Mouse (Mus musculus): ENCODE data around the gene Clock. TPM values are rescaled to one million over a fixed set of nuclear protein-coding genes. Genes with fewer than 3 reads are reported as not detected.

The Clock gene
- 24.9 and 25.0 TPM in 2 replicates for total RNA-seq (2017)

GRCm38 (mm10) chr5:76304452-76305341 lies at the start of gene Clock:
TSS of gene Clock (minus strand) at chr5:76304792.
- peak; percentile 59 for ATAC-seq (ENCODE audit: extremely low read depth, insufficient number of reproducible peaks, low FRiP score, poor library complexity, severe bottlenecking)

DNA sequence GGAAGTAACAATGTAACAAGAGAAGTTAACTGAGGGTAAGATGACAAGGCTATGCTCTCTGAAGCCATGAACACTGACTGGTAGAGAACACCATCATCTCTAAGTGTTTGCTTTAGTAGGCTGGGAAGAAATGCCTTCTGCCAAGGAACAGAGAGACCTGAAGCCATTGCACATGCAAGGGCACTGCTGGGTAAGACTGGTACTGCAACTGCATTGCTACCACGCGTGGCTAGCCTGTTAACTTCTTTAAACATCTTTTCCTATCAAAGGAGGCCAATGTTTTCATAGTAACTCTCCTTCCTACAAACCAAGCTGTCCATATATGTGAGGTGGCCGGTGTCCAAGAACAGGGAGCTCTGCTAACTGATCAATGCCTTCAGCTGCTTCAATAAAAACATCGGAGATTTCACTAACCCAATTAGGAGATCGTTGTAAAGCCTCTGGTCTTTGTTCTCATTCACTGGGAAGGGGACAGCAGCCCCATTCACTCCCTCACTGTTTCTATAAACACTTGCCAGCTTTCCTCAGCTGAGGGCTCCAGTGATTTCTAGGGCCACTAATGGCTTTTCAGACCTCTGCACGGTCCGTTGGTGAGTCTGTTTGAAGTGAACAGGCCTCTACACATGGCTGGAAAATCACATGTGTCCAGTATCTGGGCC lies 47.5 kb upstream of the Clock start:
- ATAC-seq (ENCODE audit: extremely low read depth, insufficient number of reproducible peaks, low FRiP score, poor library complexity, severe bottlenecking), result no peak

DNA sequence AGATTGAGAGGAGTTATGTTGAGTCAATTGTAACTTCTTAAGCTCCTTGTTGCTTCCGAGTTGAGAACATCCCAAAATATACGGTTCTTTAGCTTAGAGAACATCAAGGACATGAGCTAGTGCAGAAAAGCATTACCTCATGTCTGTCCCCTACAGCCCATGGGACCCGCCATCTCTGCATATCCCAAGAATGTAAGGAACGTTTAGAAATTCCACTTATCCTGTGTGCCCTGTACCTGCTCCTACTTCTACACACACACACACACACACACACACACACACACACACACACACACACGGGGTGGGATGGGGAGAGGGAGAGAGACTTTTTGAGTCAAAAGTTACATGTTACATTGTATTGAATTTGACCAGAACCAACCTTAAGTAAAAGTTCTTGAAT lies 46.9 kb upstream of the Clock start:
- no peak for ATAC-seq (ENCODE audit: extremely low read depth, insufficient number of reproducible peaks, low FRiP score, poor library complexity, severe bottlenecking)

- ATAC-seq (ENCODE audit: extremely low read depth, insufficient number of reproducible peaks, low FRiP score, poor library complexity, severe bottlenecking), result no peak
These were observed 41.5 kb upstream of the Clock start for GRCm38 (mm10) chr5:76346137-76346536.

GRCm38 (mm10) chr5:76340931-76341330 lies 36.3 kb upstream of the Clock start:
- no peak for ATAC-seq (ENCODE audit: extremely low read depth, insufficient number of reproducible peaks, low FRiP score, poor library complexity, severe bottlenecking)

DNA sequence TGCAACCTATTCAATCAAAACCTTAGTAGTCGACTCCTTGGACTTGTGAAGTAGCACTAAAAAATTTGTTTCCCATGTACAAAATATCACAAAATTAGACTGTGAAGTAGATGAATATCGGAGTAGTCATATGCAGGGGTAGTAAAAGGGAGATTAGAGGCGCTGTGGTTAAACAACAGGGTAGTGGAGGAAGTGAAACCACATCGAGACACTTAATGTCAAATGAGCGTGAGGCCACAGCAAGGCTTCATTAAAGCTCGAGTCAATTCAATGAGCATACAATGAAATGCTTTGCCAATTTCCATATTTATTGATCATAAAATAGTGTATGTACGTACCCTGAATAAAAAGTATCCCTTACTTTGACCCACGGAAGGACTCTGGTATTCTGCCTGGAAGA lies 32.5 kb upstream of the Clock start:
- ATAC-seq (ENCODE audit: extremely low read depth, insufficient number of reproducible peaks, low FRiP score, poor library complexity, severe bottlenecking), result 0 out of 2 replicates have a peak, but pooled peaks have one; percentile 36

GRCm38 (mm10) chr5:76333833-76334232 lies 29.2 kb upstream of the Clock start:
- no peak for ATAC-seq (ENCODE audit: extremely low read depth, insufficient number of reproducible peaks, low FRiP score, poor library complexity, severe bottlenecking)

DNA sequence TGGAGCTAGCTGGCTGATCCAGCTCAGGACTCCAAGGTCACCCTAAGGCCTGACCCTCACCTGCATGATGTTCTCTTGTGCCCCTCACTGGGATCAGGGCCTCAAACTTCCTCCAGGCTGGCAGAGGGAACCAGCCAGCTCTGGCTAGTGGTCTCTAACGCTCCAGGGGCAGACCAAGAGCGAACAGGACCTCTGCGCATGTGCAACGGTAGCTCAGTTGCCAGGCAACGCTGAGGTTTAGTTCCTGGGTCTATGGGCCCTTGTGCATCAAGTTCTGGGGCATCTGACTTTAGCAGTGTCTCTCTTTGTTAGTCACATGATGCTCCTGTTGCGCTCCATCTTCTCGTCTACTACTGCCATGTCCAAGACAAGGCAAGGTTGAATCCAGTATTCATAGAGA lies 26.4 kb upstream of the Clock start, which contains the start of gene Pdcl2:
Gene Pdcl2, minus strand, starts transcription at position 204 of the 400 bp plus-strand sequence.
- no peak for ATAC-seq (ENCODE audit: extremely low read depth, insufficient number of reproducible peaks, low FRiP score, poor library complexity, severe bottlenecking)

- no peak for ATAC-seq (ENCODE audit: extremely low read depth, insufficient number of reproducible peaks, low FRiP score, poor library complexity, severe bottlenecking)
These were observed 22.7 kb upstream of the Clock start for GRCm38 (mm10) chr5:76327296-76327695.

DNA sequence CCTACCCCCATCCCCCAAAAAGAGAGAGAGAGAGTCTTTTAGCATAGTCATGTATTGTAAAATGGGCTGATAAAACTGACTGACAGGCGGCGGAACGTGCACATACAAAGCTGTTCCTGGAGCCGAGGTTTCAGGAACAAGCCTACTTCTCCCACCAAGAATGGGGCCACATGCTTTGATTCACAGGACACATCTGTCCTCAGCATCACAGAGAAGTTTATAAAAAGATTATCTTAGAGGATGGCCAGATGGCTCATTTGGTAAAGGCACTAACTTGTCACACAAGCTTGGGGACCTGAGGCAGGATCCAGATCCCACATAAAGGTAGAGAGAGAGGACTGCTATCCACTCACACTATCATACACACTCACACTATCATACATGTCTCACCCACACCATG lies 20.5 kb upstream of the Clock start:
- no peak for ATAC-seq (ENCODE audit: extremely low read depth, insufficient number of reproducible peaks, low FRiP score, poor library complexity, severe bottlenecking)

DNA sequence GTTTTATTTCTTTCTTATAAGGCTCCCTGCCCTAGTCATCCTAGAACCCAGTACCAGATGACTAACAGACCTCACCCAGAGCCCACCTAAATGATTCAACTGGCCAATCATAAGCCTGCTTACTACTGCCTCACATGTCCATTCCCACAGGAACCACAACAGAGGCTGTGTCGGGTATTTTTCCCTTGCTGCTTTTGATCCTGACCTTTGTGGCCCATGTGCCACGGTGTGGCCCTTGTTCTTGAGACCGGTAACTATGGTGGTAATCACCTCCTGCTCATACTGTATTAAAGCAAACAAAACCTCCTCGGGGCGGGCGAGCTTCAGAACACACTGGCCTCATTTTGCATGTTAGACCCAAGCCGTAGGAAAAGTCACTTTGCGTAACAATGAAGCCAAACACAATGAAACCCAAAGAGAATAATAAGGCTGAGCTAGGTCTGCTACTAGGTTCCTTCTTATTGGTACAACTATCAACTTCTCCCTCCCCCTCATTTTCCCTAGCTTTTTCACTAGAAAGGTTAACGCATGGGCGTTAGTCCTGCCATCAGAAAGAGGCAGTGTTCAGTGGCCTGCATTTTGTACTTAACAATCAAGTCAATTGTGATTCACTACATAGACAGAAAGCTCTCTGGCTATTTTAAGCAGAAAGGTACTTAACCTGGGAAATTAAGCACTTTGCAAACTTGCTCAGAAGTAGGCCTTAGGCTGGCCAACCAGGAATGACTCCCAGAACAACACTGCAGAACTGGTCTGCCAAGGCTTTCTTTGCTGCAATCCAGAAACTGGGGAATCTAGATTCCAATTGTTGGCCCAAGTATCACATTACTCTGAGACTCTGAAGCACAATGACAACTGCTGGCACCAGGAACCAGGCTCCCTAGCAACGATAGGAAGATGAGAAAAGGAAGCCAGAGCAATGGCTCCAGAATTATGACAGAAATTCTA lies 16.9 kb upstream of the Clock start:
- ATAC-seq (ENCODE audit: extremely low read depth, insufficient number of reproducible peaks, low FRiP score, poor library complexity, severe bottlenecking), result no peak

- no peak for ATAC-seq (ENCODE audit: extremely low read depth, insufficient number of reproducible peaks, low FRiP score, poor library complexity, severe bottlenecking)
These were observed 3.6 kb upstream of the Clock start for GRCm38 (mm10) chr5:76308206-76308605.

- ATAC-seq (ENCODE audit: extremely low read depth, insufficient number of reproducible peaks, low FRiP score, poor library complexity, severe bottlenecking), result no peak
These were observed 1.7 kb upstream of the Clock start for GRCm38 (mm10) chr5:76306261-76306660.

GRCm38 (mm10) chr5:76305616-76306015 lies 1.0 kb upstream of the Clock start:
- no peak for ATAC-seq (ENCODE audit: extremely low read depth, insufficient number of reproducible peaks, low FRiP score, poor library complexity, severe bottlenecking)

DNA sequence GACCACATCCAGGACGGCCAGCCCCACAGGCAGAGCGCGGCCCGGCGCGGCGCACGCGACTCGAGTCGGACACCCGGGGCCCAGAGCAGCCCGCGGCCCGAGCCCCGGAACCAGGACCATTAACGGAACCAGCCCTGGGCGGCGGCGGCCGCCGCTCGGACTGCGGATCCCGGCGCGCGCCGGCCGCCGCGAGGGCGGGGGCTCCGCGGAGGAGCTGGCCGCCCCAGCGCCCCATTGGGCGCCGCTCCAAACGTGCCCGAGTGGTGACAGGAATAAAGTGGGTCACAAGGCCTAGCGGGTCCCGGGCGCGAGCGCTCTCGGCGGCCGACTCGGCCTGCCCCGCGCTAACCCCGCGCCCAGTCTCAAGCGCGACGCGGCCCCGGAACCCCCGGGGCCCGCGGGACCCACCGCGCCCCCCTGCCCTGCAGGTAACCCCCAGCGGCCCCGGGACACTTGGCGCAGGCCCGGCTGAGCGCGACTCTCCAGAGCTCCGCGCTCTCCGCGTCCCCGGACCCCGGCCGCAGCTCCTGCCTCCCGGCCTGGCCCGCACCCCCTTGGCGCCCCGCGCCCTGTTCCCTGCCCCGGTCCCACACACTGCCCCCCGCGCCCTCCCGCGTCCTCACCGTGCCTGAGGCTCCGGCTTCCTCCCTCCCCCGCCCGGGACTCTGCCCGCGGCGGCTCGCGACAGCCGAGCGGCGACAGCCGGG lies 694 bp downstream of the Clock start:
- ATAC-seq (ENCODE audit: extremely low read depth, insufficient number of reproducible peaks, low FRiP score, poor library complexity, severe bottlenecking), result peak; percentile 65

- no peak for ATAC-seq (ENCODE audit: extremely low read depth, insufficient number of reproducible peaks, low FRiP score, poor library complexity, severe bottlenecking)
These were observed 1.2 kb downstream of the Clock start for GRCm38 (mm10) chr5:76303379-76303744.

DNA sequence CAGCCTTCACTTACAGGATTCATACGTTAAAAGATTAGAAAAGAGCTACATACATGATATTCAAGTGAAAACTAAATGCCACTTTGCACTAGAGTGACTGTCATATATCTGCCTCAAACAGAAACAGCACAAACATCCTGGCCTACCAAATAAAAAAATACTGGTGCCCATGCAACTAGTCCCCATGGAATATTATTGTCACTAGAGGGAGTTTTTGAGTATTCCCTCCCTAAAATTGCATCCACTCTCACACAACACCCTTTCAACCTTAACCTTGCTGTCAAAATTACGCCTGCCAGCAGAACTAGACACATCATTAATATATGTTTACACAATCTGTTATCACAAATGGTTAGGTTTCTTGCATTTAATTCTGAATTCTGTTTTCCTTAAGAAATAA lies 2.6 kb downstream of the Clock start:
- no peak for ATAC-seq (ENCODE audit: extremely low read depth, insufficient number of reproducible peaks, low FRiP score, poor library complexity, severe bottlenecking)

DNA sequence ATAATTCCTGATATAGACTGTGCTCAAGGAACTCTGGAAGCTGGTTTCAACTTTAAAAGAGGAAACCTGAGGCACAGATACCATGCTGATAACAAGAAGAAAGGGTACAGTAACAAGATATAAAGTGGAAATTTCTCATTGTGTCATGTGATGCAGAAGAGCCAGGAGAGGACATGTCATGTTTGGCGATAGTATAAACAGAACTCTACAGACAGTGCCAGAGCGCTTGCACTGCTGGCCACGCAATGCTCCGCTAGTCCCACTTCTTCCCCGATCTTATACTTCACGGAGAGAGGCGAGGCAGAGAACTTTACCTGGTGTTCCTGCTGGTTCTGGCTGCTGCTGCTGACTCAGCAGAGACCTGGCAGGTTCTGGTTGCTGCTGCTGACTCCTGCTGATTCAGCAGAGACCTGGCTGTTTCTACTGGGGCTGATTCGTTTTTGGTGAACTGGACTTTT lies 15.3 kb downstream of the Clock start:
- no peak for ATAC-seq (ENCODE audit: extremely low read depth, insufficient number of reproducible peaks, low FRiP score, poor library complexity, severe bottlenecking)

GRCm38 (mm10) chr5:76288256-76288655 lies 16.3 kb downstream of the Clock start:
- ATAC-seq (ENCODE audit: extremely low read depth, insufficient number of reproducible peaks, low FRiP score, poor library complexity, severe bottlenecking), result no peak

Data from neutrophil, adult 5-6 weeks (primary cell).